In genomic region chr7:111897016-111897415, GRCm38 (mm10) we compare ENCODE assay signal across 9 mouse cellular contexts.
DNase-seq lines count a peak whose midpoint lies in the region.
"Had no signal": no experiment of that assay in that cellular context is flagged by ENCODE, and none has a peak within 500 bp of the region (broad histone marks: within the 10 kb centered on the region; RNA-seq: fewer than 3 reads in every experiment).

No protein-coding gene starts in this region.

- peak; percentile 5 to 14 for DNase-seq in cerebellum, postnatal 14 days
- no peak for DNase-seq in cerebellum, postnatal 36 days
- peak; percentile 9 to 33 for DNase-seq in left cerebral cortex, postnatal 25 days (ENCODE audit: low spot score in 2 of 2)
- DNase-seq in left cerebral cortex, adult 8-10 months (ENCODE audit: low spot score in 2 of 2), result no peak
- DNase-seq in right cerebral cortex, adult 2 months (ENCODE audit: low spot score in 2 of 2), result peak; percentile 10 to 15
- no peak for DNase-seq in right cerebral cortex, postnatal 4 days
- peak; percentile 54 for DNase-seq in brain, adult 2 months (ENCODE audit: low read depth, low spot score)
- no peak for DNase-seq in spleen, postnatal 4 days (ENCODE audit: low spot score in 2 of 2)
- DNase-seq: B cell, adult 2 months had no signal

- intact Hi-C loops in left cerebral cortex, postnatal 25 days (cut with DNase I), result no loop called here

Comparison
In these comparisons a context has a peak if more than half of its experiments do, and no peak if none do; other contexts are left out.
1. DNase-seq: peak in cerebellum, postnatal 14 days (2 of 2), left cerebral cortex, postnatal 25 days (2 of 2), right cerebral cortex, adult 2 months (2 of 2) and brain, adult 2 months (single experiment); none in cerebellum, postnatal 36 days (0 of 2), left cerebral cortex, adult 8-10 months (0 of 2), right cerebral cortex, postnatal 4 days (single experiment) and spleen, postnatal 4 days (0 of 2).